Mouse (Mus musculus) cerebellum, adult 11-12 months (tissue): ENCODE results near the gene Zfp36l2.
"Not testable (repeated sequence)": the region's sequence is repeated elsewhere in the genome, so short reads cannot be mapped to it uniquely, and the experiment has no call there.

ENCODE experiments used
- DNase-seq: peaks from one replicate; pipeline ENCODE4 v3.0.0; 2022

The Zfp36l2 gene

DNA sequence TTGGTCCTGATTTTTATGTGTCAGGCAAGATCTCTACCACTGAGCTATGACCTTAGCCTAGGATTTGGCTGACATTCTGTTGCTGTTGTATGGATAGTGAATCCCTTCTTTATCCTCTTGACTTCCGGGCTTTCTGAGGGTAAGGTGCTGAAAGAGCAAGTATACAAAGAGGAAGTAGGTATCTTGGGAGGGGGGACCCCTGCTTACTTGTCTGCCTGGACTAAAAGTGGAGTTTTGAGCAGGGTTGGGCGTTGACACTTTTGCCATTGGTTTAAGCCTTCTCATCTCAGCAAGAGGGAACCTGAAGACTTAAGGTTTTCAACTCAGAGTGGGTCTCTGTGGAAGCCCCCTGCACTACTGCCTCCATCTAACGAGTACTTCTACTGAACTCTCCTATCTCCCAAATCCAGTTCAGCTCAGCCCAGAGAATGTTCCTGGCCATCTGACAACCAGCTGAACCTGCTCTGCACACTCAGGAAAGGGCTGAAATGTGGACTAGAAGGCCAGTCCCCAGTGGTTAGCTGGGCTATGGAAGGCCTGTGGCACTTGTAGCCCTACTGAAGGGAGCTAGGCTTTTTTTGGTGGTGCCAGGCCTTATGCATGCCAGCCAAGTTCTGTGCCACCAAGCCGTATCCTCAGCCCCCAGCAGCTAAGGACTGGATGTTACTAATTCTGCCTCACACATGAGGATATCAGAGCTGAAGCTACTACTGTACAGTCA lies 6.7 kb upstream of the Zfp36l2 start:
- no peak for DNase-seq

GRCm38 (mm10) chr17:84193411-84193810 lies 5.7 kb upstream of the Zfp36l2 start:
- DNase-seq = no peak

DNA sequence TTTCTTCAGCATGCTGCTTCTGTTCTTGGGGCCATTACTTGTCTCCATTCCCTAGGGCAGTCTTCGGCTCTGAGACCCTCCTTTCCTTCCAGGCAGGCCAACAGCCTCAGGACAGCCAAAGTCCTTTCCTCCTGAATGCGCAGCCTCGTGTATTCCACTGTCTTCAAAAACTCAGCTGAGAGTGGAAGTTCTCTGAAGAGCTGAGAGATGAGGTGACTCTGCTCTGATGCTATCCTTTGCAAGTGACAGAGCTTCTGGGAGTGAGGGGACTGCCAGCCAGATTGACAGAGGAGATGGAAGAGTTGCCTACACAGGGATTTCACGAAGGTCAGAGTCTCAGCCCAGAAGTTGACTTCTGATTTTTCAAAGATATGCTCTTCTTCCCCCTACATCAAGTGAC lies 4.2 kb upstream of the Zfp36l2 start:
- no peak for DNase-seq

GRCm38 (mm10) chr17:84190885-84191284 lies 3.1 kb upstream of the Zfp36l2 start:
- DNase-seq = peak; percentile 28

- DNase-seq = no peak
These were observed 1.5 kb upstream of the Zfp36l2 start for GRCm38 (mm10) chr17:84189127-84189854.

GRCm38 (mm10) chr17:84188374-84188961 lies 721 bp upstream of the Zfp36l2 start:
- peak; percentile 68 for DNase-seq

- not testable (repeated sequence) for DNase-seq
These were observed 483 bp downstream of the Zfp36l2 start for GRCm38 (mm10) chr17:84187264-84187663.

- DNase-seq = no peak
These were observed 1.1 kb downstream of the Zfp36l2 start for GRCm38 (mm10) chr17:84186451-84187202.

- no peak for DNase-seq
These were observed 1.9 kb downstream of the Zfp36l2 start for GRCm38 (mm10) chr17:84185581-84186450.

DNA sequence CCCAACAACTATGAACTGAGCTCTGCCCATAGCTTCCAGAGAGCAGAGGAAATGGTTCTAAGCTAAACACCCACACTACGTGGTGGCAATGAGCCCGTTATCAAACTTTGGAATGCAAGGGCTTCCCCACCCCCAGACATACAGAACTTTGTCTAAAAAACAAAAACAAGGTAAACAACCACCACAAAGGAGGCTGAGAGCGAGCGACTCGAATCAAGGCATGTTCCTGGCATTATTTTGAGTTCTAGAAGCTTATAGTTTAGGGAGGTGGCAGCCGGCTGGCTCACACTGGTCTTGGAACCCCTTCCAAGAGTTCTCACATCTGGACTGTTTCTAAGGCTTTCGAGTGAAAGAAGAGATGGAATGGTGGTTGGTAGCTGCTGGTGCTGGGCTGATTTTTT lies 2.7 kb downstream of the Zfp36l2 start:
- no peak for DNase-seq

DNA sequence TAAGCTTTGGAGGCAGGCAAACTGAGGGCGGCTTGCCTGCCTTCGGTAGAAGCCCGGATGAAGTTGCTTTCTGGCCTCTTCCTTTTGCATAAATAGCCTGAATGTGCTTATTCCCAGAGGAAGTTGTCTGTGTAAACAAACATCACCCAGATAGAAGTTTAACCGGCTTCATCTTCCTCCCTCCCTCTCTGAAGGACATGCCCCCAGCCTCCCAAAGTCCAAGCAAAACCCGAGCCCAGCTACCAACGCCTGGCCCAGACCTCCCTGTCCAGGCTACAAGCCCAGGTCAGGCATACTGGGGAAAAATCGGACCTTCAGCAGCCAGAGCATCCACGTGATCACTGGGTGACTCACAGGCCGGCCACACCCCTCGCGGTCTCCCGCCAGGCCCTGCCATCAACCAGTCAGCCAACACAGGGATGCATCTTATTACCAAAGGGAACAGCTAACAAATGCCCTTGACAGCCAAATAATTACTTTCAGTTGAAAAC lies 4.4 kb downstream of the Zfp36l2 start:
- peak; percentile 41 for DNase-seq

DNA sequence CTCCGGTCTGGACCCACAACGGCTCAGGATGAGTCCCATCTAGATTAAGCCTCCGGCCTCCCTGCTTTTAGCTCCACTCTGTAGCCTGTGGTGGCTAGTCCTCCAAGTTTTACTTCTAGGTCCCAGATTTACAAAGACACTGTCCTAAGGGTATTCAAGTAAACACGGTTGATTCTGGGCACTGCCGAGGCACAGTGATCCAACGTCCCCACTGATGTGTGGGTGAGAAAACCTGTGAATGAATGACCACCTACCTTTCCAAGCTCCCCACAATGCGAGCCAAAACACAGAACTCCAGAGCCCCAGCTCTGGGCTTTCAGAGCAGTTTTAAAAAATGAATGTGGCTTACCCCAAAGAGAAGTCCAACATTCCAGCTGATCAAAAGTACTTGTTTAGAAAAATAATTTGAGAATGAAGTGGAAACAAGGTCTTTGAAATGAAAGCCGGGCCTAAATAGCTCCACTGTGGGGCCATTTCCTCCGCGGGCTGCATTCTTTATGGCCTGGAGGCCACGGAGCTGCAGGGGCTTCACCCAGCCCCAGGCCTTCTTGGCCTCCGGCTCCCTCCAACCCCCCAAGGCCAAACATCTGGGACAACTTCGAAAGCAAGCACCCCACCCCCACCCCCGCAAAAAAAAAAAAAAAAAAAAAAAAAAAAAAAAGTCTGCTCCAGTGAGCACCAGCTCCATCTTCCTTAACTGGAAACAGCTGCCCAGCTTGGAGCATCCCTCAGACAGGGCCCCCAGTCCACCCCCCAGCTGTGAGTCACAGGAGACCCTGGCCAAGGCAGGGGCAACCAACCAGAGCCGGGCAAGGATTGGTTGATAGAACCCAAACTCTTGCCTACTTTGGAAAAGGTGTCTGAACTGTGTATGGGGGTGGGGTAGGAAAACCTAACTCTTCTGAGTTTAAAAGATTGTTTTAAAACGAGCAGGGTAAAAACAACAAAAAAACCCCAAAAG lies 5.2 kb downstream of the Zfp36l2 start:
- no peak for DNase-seq

DNA sequence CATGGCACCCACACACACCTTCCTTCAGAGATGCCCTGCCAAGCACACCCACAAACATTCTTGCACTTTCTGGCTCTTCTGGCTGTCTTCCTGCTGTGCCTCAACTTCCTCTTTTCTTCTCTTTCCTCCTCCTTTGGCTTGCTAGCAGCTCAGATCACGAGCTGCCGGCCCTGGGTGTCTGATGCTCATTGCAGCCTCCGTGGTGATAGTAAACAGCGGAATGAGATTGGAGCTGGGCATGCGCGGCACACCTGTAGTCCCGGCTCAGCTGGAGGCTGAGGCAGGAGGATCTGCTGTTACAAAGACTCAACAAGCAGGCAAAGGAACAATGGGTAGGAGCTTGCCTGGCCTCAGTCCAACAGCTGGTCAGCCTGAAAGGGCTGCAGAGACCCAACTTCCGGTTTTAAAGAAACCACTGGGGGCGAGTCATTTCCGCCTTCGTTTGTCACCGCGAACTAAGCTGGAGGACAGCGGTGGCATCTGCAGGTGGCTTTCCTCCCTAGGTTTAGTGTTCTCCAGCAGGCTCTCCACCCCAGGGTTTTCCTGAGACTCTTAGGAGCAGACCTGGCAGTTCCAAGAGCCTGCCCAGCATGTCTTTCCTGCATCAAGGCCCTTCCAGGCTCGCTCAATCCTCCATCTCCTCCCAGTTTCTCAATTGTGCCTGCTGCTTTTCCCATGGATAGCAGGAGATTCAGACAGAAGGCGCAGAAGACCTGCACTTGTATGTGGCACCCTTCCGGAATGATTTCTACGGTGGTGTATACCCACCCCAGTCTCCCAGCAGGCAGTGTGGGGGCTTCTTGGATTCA lies 6.0 kb downstream of the Zfp36l2 start:
- DNase-seq = no peak

GRCm38 (mm10) chr17:84180715-84181501 lies 6.8 kb downstream of the Zfp36l2 start:
- DNase-seq = no peak

DNA sequence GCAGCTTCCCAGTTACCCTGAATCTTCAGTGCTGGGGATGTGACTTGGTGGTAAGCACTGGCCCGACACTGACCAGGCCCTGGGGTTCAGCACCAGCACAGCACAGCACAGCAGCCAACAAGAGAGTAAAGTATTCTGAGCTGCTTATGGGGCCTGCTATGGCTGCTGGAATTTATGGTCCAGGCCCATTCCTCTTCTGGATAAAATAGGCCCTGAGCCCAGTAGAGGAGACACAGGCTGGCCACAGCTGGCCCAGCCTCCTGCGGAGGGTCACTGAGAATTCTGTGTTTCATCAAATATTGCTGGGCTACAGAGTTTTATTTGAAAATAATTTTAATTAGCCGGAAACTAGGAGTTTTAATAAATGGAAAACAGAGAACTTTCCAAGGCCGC lies 7.8 kb downstream of the Zfp36l2 start:
- DNase-seq = no peak

DNA sequence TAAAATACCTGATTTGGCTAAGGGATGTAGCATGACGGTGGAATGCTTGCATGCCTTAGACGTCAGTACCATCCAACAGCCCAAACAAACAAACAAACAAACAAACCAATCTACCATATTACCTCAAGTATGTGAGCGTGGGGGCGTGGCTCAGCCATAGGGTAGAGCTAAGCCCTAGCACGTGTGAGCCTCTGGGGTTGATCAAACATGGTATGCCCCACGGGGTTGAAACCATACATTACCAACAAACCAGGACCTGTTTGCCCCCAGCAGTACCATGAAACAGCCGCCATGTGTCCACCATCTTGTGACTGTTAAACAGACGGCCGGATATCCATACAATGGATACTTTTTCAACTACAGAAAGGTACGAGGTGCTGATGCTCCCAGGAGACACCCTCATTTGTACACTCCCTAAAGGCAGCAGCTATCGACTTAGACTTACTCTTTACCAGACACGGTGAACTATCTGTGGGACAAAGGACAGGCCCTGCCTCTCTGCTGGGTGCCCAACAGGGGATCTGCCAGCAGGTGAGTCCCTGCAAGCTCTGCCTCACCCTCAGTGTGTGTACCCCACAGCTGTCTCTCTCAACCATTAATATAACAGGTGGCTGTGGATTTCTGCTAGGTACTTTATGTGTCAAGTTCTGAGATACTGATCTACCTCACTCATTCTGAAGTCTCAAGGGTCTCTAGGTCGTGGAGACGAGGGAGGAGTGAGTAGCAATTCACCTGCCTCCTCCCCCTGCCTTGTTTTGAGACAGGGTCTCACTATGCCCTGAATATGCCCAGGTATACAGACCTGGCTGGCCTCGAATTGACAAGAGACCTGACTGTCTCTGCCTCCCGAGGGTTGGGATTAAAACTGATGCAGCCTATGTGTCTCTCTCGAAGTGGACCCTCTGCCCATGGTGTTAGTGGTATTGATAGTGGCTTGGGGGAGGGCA lies 8.4 kb downstream of the Zfp36l2 start:
- DNase-seq = no peak

GRCm38 (mm10) chr17:84177481-84177880 lies 10.3 kb downstream of the Zfp36l2 start:
- no peak for DNase-seq

GRCm38 (mm10) chr17:84176446-84176845 lies 11.3 kb downstream of the Zfp36l2 start:
- DNase-seq = no peak
